Mouse (Mus musculus) adrenal gland (tissue): Measurements from ENCODE around the gene Rhbdd1.

Experiments used
- intact Hi-C: fragments of 180-260 bp; cut with DNase I; formaldehyde crosslinking; loops from one replicate; pipeline ENCODE4 v1.15.1; 2025
- long read RNA-seq, 2 experiments: library from polyadenylated mRNA; unstranded; transcript quantifications; one replicate each; pipeline ENCODE4 v2.0.0; 2020; ENCODE audit warnings: borderline replicate concordance in 1 of 2; ENCODE audit not compliant: insufficient replicate concordance in 1 of 2

The Rhbdd1 gene
- long read RNA-seq, experiment 1, partial matches to known transcripts = 0 of 5 reads
- long read RNA-seq, experiment 1, other reads (novel, unspliced or antisense) = 4 of 5 reads
- long read RNA-seq, experiment 2, transcript Rhbdd1-201 (7 exons, 3,636 nt) = major isoform, 5 of 10 reads
- long read RNA-seq, experiment 2, partial matches to known transcripts = 0 of 10 reads
- long read RNA-seq, experiment 2, other reads (novel, unspliced or antisense) = 5 of 10 reads

DNA sequence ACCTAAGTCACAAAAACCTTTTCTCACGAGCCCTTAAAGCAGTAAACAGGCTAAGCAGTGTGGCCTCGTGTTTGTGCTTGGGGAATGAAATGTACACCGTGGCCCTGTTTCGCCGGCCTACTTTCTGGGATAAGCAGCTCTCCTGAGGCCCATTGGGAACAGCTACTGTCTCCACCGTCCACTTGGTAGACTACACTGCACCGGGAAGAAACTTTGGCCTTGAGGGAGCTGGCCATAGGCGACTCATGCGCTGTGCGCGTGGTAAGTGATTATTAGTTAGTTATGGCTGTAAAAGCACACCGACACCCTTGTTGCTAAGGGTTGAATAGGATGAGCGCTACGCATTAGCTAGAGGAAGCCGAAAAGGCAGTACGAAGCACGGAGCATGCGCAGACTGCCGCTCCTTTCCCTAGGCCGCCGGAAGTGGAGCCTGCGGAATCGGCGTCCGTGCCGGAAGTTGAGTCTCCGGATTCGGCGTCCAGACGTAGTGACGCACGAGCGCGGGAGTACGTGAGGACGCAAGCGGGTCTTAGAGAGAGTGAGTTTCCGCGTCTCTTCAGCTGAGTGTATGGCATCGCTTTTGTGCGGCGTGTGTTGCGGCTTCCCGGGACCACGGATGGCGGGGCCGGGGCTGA, at the start of gene Rhbdd1:
TSS of gene Rhbdd1 (plus strand) at position 342 of the 635 bp plus-strand sequence.
- intact Hi-C loops = no loop called here

DNA sequence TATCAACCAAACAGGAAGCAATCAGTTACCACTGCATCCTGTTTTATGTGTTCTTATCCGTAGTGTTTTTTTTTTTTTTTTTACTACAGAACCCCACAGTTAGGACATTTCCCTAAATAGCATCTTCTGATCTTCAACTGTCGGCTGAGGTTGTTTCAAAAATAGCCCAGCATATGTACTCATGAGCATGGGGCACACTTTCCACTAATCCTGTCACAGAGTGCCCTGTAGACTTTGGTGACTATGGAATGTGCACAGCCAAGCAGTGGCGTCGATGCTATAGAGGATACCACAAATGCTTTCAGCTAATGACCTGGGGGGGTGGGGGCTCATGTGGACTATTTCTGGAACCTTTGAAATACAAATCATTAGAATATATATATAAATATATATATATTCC, 48.7 kb upstream of the Rhbdd1 start:
- intact Hi-C loops = no loop called here

DNA sequence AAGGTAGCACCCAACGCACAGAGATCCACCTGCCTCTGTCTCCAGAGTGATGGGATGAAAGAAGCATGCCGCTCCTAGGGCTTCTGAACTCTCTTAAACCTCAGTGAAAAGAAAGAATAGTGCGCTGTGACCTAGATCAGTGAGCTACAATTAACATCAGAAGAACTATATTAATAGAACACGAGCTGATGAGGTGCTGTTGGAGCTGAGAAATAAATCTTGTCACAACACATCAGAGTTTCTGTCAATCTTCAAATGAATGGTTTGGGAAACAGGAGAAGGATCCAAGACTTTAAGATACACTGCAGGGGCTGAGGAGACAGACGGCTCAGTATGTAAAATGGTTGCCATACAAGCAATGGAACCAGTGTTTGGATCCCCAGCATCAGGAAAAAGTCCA, 44.0 kb upstream of the Rhbdd1 start:
- intact Hi-C loops = no loop called here

DNA sequence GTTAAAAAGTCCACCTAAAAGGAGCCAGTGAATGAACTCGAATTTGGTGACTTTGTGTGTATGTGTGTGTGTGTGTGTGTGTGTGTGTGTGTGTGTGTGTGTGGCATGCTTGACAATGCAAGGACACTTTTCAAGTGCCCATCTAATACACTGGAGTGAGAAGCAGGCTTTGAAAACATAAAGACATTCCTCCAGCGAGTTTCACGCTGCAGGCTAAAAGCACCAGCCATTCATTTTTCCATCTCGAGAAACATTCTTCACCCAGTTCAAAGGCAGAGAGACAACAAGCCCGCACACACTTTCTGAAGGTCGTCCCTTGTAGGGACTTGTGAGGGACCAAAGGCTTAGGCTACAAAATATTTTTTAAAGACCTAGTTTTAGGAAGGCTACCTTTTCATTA, 42.7 kb upstream of the Rhbdd1 start:
- intact Hi-C loops = no loop called here

DNA sequence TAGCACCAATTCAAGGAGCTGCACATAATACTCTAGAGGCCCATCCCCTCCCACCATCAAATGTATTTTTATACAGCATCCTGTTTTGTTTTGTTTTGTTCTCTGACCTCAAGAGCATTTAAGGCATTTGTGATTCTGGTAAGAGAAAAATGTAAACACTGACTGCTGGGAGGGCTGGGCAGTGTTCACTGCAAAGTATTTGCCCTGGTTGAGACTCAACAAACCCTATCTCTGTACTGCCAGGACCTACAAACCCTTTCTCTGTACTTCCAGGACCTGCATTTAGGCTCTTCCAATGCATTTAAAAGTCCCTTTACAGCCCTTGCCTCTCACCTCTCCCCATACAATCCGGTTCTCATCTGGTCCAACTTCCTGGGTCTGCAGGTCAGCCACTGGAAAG, 41.9 kb upstream of the Rhbdd1 start:
- intact Hi-C loops = no loop called here

DNA sequence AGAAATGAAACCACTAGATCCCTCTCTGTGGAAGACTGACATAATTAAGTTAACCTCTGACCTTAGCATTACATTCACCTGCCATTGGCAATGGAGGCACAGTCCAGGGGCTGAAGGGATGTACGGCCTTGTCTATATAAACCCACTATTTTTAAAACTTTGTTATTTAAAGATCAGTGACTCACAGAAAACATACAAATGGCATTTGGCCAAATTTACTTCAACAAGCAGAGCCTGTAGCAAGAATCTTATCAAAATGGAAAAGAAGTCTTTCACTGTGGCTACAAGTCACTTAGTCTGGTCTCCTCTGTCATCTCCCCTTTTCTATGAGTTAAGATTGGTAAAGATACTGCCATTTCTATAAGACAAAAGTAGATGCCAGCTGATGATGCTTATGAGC, 36.5 kb upstream of the Rhbdd1 start:
- intact Hi-C loops = loop anchor here (5.0 to 10.0 kb wide), 3 partner anchors 82 to 255 kb away; no protein-coding TSS in a partner anchor

DNA sequence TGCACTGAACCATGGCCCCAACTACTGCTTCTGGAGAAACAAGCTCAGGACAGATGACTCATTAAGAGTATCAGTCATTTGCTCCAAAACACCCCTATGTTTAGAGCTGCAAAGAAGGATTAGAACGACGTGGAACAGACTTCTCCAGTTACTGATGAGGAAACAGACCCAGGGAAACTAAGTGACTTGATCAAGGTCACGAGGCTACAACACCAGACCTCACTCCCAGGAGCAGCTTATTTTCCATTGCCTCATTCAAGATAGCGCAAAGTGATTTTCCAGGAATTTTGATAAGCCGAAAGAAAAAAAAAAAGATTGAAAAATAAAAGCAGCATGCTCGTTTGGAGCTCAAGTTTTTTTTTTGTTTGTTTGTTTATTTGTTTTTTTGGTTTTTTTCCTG, 34.4 kb upstream of the Rhbdd1 start:
- intact Hi-C loops = loop anchor here (10.0 kb wide), 2 partner anchors 187 to 257 kb away; no protein-coding TSS in a partner anchor

DNA sequence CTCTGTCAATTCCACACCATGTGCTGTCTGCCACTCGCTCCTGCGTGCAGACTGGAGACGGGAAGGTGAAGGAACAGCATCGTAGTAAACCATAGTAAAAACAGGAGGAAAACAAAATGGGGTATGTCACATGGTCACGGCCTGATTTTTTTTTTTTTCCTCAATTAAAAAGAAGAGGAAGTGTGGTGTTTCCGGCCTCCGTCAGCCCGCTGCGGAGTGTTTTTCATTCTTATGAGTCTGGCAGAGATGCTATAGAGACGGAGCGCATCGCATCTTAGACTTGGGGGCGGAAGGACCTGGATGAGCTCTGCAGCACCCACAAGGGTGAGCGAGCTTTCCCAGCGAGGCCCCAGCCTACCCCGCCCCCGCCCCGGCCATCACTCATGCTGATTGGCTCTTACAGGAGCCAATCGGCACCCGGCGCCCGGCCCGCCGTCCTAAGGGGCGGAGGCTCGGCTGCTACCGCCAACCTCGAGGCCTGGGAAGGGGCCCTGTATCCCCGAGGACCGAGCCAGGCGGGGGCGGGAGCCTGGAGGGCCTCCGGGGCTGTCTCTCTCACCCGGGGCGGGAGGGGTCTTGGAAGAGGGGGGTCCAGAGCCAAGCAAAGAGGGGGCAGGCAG, 33.1 kb upstream of the Rhbdd1 start:
- intact Hi-C loops = loop anchor here (10.0 kb wide), 2 partner anchors 188 to 258 kb away; no protein-coding TSS in a partner anchor

DNA sequence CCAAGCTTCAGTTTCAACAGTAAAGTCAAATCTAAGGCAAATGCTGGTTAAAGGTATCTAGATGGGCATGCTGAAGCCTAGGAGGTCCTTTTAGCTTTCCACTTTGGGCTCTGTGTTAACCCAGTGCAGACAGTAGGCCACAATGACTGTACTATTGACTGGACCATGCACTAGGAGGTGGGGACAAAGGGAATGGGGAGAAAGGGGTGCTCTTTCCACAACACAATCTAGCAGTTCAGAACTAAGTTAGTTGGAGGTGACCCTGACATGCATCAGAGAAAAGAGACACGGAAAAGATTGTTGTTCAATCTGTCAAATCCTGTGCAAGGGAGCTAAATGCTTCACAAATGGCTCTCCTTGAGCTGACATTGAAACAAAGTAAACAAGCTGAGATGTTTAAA, 32.4 kb upstream of the Rhbdd1 start:
- intact Hi-C loops = loop anchor here (10.0 kb wide), 2 partner anchors 189 to 259 kb away; no protein-coding TSS in a partner anchor

DNA sequence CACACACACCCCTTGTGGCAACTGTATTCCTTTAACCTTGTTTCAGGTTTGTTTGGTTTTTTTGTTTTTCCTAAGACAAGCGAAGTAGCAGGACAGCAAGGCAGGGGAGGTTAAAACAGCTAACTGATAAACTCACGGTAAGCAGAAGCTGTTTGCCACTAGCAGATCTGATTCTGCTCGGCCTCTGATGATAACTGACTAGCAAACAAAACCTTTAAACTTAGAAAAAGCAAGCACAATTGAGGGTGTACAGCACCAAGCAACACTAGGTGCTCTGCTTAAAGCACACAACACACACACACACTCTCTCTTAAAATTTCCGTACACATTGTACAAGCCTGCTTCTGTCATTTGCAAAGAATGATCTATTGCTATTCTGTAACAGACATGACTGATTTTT, 31.8 kb upstream of the Rhbdd1 start:
- intact Hi-C loops = loop anchor here (10.0 kb wide), 2 partner anchors 190 to 260 kb away; no protein-coding TSS in a partner anchor

DNA sequence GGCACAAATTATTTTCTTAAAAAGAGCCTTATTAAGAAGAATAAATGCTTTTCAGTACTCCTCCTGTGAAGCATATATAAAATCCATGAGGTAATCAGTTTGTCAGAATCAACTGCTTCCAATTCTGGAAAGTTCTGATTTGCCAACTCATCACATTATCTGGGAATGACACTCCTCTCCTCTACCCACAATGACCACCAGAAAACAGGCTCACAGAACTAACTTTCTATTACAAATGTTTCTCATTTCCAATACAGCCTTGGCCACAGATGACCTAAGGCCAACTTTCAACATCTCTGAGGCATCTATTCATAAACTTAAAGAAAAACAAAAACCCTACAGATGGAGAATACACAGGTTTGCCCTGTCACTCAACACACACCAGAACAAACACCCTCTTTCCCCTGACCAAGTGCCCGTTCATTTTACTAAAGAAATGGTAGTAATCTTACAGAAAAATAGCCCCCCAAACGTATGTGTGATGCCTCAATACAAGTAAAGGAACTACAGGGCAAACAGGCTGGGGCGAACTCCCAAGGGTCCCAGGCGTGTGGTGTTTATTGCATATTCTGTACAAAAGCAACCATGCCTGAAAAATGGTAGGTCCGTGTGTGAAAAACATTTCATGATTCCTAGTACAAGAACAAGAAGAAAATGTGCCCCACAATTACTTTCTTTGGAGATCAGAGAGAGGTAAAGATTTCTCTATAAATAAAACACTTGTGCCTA, 30.6 kb upstream of the Rhbdd1 start:
- intact Hi-C loops = loop anchor here (5.0 to 10.0 kb wide), 4 partner anchors 93 to 261 kb away; no protein-coding TSS in a partner anchor

DNA sequence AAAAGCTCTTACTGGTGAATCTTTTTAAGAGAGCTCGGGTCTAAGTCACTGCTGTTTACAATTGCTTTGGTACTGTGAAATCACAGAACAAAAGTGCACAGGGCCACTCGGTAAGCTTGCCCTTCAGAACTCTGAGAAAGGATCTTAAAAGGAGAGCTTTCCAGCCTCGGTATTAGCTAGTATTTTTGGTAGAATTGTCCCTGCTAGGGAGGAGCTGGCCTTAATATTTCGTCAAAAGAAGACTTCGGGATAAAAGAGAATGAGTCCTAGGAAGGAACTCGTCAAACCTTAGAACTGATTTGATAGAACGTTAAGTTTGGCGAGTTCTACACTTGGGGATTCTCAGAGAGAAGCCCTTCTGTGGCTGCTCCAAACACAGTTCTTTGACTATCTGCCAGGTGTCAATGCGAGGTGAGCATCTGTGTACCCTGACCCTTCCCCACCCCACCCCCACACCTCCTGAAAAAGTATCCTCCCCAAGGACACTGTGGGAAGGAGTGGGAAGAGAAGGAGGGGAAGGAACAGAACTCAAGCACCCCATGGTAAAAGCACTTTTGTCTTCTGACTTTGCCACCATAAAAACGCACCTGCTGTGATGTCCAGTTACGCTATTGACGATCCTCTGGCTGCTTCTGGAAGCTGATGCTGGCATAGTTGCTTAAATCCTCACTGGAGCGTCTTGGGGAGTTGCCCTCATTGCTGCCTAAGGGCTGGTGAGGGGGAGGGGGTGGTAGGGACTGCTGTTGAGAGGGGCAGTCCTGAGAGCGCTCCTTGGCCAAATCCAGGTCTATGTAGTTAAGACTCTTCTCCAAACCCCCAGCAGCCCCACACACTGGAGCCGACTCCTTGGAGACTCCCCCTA, 29.8 kb upstream of the Rhbdd1 start:
- intact Hi-C loops = loop anchor here (5.0 to 10.0 kb wide), 4 partner anchors 94 to 262 kb away; no protein-coding TSS in a partner anchor

DNA sequence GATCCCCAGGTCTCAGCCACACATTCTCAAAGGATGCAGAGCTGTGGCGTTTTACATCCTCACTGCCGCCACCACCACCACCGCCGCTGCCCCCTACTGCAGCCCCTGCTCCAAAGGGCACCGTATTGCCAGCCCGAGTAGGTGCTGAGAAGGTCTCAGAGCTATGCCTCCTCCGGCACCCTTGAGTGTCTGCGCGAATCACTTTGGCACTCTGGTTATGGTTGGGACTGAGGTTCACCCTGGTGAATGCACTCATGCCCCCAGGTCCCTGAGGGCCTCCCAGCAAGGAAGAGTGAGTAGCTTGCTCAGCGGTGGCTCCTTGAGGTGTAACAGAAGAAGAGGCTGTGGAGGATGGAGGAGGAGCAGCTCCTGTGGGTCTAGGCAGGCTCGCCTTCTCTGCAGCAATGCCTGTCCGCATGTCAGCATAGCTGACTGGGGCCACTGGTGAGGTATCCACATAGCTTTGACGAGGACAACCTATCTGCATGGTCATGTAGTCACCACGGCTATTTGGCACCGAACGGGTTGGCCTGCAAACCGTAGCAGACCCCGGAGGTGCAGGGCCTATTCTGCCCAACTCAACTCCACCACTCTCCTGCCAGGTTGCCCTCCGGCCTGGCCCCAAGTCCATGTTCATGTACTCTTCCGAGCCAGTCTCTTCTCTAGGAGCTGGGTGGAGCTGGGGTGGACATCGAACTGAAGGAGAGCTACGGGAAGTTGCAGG, 29.0 kb upstream of the Rhbdd1 start:
- intact Hi-C loops = loop anchor here (5.0 to 10.0 kb wide), 4 partner anchors 95 to 262 kb away; no protein-coding TSS in a partner anchor

DNA sequence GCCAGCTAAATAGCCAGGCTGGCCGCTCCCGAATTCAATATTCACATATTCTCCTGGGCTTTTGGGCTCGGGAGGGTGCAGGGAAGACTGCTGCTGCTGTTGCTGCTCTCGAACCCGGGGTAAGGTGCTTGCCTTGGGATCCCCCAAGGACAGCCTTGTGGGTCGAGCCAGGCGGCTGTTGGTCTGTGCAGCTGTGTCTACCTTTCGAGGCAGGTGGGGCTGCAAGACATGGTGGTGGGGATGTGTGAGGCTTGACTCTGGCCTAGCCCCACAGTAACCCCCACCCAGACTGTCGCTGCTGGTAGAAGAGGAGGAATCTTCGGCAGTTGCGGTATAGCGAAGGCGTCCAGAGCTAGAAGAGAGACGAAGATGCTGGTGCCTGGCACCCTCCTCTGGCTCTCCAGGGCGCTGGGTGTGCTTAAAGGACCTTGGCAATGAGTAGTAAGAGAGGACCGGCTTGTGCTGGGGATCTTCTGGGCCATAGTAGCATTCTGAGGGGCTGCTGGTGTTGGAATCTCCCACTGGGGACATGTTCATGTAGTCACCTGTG, 28.4 kb upstream of the Rhbdd1 start:
- intact Hi-C loops = loop anchor here (5.0 to 10.0 kb wide), 4 partner anchors 96 to 263 kb away; no protein-coding TSS in a partner anchor

DNA sequence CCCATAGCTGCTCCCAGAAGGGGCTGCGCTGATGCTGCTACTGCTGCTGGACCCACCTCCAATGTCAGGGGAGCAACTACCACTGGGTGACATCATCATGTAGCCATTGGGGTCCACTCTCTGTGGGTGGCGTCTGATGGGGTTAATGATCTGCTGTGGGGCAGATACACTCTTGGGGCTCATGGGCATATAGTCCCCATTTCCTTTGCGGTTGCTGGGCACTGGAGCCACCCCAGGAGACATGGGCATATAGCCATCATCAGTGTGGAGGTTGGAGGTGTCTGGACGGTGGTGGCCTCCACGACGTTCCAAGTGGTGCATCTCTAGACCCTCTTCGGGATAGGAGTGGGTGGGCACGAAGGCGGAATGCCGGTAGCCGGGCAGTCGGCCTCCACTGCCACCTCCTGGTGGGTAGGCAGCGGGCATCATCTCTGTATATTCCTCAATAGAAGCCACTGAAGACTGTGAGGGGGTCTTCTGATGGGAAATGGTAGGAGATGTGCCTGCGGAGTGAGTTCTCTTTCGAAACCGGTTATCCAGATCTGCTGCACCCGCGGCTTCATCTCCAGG, 27.7 kb upstream of the Rhbdd1 start:
- intact Hi-C loops = loop anchor here (5.0 to 10.0 kb wide), 4 partner anchors 96 to 264 kb away; no protein-coding TSS in a partner anchor

DNA sequence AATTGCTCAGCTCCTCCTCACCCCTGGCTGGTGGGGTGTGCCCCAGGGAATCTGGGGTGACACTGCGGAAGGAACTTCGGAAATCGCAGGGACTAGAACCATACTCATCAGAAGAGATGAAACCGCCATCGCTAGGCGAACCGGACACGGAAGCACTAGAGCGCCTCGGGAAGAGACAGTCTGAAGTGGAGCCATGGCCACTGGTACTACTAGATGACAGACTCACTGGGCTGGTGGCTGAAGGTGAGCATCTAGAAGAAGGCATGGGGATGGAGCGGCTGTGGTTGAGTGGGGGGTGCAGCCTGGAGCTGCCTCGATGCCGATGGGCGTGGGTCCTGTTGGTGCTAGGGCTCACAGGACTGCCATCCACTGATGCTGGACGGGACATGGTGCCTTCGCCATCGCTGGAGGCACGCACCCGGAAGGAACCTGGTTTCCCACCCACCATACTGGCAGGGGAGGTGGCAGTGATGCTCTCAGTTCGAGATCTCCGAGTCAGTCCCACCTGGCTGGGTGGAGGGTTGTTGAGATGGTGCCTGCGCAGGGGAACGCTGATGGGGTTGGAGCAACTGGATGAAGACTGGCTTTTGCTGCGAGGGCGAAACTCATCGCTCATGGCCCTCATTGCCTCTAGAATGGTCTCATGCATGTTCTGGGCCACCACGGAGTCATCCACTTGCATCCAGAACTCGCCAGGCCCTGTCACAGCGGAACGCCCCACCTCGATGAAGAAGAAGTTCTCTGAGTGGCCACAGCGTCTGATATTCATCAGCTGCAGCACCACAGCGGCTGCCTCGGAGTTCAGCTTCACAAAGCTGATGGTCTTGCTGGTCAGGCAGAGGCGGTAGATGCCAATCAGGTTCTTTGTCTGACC, 26.9 kb upstream of the Rhbdd1 start:
- intact Hi-C loops = loop anchor here (5.0 to 10.0 kb wide), 4 partner anchors 97 to 265 kb away; no protein-coding TSS in a partner anchor

DNA sequence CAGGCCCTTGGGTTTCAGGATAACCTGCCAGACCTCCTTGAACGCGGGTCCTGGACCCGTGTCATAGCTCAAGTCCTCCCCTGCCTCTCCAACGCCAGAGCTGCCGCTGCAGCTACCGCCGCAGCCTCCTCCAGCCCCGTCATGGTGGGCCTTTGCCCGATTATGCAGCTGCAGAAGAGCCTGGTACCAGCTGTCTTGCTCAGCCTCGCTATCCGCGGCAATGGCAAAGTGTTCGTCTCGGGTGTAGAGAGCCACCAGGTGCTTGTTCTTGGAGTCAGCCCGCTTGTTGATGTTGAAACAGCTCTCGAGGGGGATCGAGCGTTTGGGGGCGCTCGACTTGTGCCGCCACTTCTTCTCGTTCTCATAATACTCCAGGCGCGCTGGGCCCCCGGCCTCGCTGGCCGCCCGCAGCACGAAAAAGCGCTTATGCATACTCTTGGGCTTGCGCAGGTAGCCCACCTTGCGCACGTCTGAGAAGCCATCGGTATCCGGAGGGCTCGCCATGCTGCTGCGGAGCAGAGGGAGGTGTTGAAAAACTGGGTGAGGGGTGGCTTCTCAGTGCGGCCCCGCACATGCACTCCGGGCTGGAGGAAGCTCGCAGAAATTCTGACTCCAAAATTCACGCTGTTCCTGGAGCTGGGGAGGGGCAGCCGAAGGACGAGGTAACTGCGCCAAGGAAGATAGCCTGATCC, 26.1 kb upstream of the Rhbdd1 start:
- intact Hi-C loops = loop anchor here (5.0 to 10.0 kb wide), 8 partner anchors 98 to 695 kb away; no protein-coding TSS in a partner anchor
